Mouse (Mus musculus) neural tube, embryonic 14.5 days (tissue): ENCODE measurements around the gene Pdcl3. TPM values are rescaled to one million over a fixed set of nuclear protein-coding genes. Genes with fewer than 3 reads are reported as not detected.

Source experiments
- ATAC-seq: fragments of 200-750 bp; cut with Nextera tagmentation; 2 replicates; pipeline ENCODE4 v1.8.0; 2017; ENCODE audit warnings: low read depth, mild to moderate bottlenecking, moderate TSS enrichment, moderate library complexity
- H3K27ac ChIP-seq: fragments of 300-500 bp; sonication (generic); 2 replicates; pipeline ENCODE4 v1.5.1; 2014; ENCODE audit warnings: low read depth, mild to moderate bottlenecking, control low read depth, low read length, moderate library complexity, mixed read lengths
- H3K27me3 ChIP-seq: fragments of 300-500 bp; sonication (generic); 2 replicates; pipeline ENCODE4 v1.6.1; 2014; ENCODE audit warnings: low read length; ENCODE audit not compliant: control insufficient read depth, insufficient read depth
- H3K36me3 ChIP-seq: fragments of 300-500 bp; sonication (generic); 2 replicates; pipeline ENCODE4 v1.6.1; 2014; ENCODE audit warnings: low read length, mixed read lengths; ENCODE audit not compliant: control insufficient read depth, insufficient read depth
- H3K4me1 ChIP-seq: fragments of 300-500 bp; sonication (generic); 2 replicates; pipeline ENCODE4 v1.6.1; 2014; ENCODE audit warnings: low read length; ENCODE audit not compliant: control insufficient read depth, insufficient read depth
- H3K4me2 ChIP-seq: fragments of 300-500 bp; sonication (generic); 2 replicates; pipeline ENCODE4 v1.6.1; 2014; ENCODE audit warnings: mild to moderate bottlenecking, low read depth, low read length, control low read depth
- H3K4me3 ChIP-seq: fragments of 300-500 bp; sonication (generic); 2 replicates; pipeline ENCODE4 v1.5.1; 2014; ENCODE audit warnings: low read depth, low read length, control low read depth, mixed read lengths
- H3K9ac ChIP-seq: fragments of 300-500 bp; sonication (generic); replicated peaks from 2 replicates; pipeline ENCODE4 v1.6.1; 2014; ENCODE audit warnings: low read depth, mild to moderate bottlenecking, control low read depth, low read length, mixed read lengths
- H3K9me3 ChIP-seq: fragments of 300-500 bp; sonication (generic); 2 replicates; pipeline ENCODE4 v1.6.1; 2016; ENCODE audit warnings: low read length; ENCODE audit not compliant: control insufficient read depth
- WGBS: fragments of 180-500 bp; shearing (Covaris S2); extraction: QIAGEN DNeasy Blood & Tissue Kit; methylation state at CpG from one replicate; pipeline ENCODE4 v1.1.7; 2014; 5-methylcytosine and 5-hydroxymethylcytosine counted together
- polyA plus RNA-seq: library from polyadenylated mRNA; unstranded; fragments of >200 nt; fragmentation: Nextera tagmentation; extraction: Ambion mirVana; gene quantifications from 2 replicates; pipeline ENCODE4 v1.2.1, GENCODE M21; 2014

The Pdcl3 gene
- 167 and 168 TPM in 2 replicates for polyA plus RNA-seq

- 92% methylated on average over 3 of the region's 3 CpGs for WGBS
- ATAC-seq = no peak
- H3K36me3 ChIP-seq = no peaks in the 10 kb centered on the region
- no peak within 1 kb of the TSS for H3K4me3 ChIP-seq
- no peaks in the 10 kb centered on the region for H3K27me3 ChIP-seq
- no peak within 1 kb of the TSS for H3K27ac ChIP-seq
- H3K9ac ChIP-seq = no peak within 1 kb of the TSS
- no peaks in the 10 kb centered on the region for H3K9me3 ChIP-seq
- peaks cover 5% of the 10 kb centered on the region for H3K4me1 ChIP-seq
- H3K4me2 ChIP-seq = no peak within 1 kb of the TSS
These were observed at the start of gene Pdcl3 for GRCm38 (mm10) chr1:38985308-38985707. Gene Pdcl3, plus strand, starts transcription at chr1:38985608.

GRCm38 (mm10) chr1:38936780-38937179 is 48.6 kb upstream of the Pdcl3 start:
- Histone ChIP-seq H3K9ac (no peak overlapping the region), H3K36me3 (no peaks in the 10 kb centered on the region), H3K4me2 (no peak overlapping the region), H3K4me3 (no peak overlapping the region), H3K27me3 (no peaks in the 10 kb centered on the region), H3K9me3 (no peaks in the 10 kb centered on the region), H3K4me1 (no peaks in the 10 kb centered on the region), H3K27ac (no peak overlapping the region)
- WGBS = 27% methylated on average over 6 of the region's 6 CpGs
- no peak for ATAC-seq

- Histone ChIP-seq H3K4me2 (no peak within 1 kb of the TSS), H3K27ac (no peak within 1 kb of the TSS), H3K4me1 (no peaks in the 10 kb centered on the region), H3K9me3 (no peaks in the 10 kb centered on the region), H3K36me3 (no peaks in the 10 kb centered on the region), H3K4me3 (no peak within 1 kb of the TSS), H3K9ac (no peak within 1 kb of the TSS), H3K27me3 (no peaks in the 10 kb centered on the region)
- ATAC-seq = no peak
- 56% methylated on average over 6 of the region's 6 CpGs for WGBS
These were observed 46.6 kb upstream of the Pdcl3 start, which contains the start of gene Nms for GRCm38 (mm10) chr1:38938849-38939248. Gene Nms, plus strand, starts transcription at chr1:38939149.

- H3K27me3 ChIP-seq = no peaks in the 10 kb centered on the region
- ATAC-seq = no peak
- H3K36me3 ChIP-seq = no peaks in the 10 kb centered on the region
- WGBS = 7% methylated on average over 5 of the region's 5 CpGs
- no peak overlapping the region for H3K27ac ChIP-seq
- H3K9me3 ChIP-seq = no peaks in the 10 kb centered on the region
- H3K4me2 ChIP-seq = no peak overlapping the region
- no peaks in the 10 kb centered on the region for H3K4me1 ChIP-seq
- H3K9ac ChIP-seq = no peak overlapping the region
- H3K4me3 ChIP-seq = no peak overlapping the region
These were observed 45.8 kb upstream of the Pdcl3 start for GRCm38 (mm10) chr1:38939608-38940007.

GRCm38 (mm10) chr1:38956457-38956856 is 29.0 kb upstream of the Pdcl3 start:
- Histone ChIP-seq H3K27me3 (no peaks in the 10 kb centered on the region), H3K9me3 (no peaks in the 10 kb centered on the region), H3K4me2 (no peak overlapping the region), H3K9ac (no peak overlapping the region), H3K27ac (no peak overlapping the region), H3K36me3 (no peaks in the 10 kb centered on the region), H3K4me3 (no peak overlapping the region), H3K4me1 (no peaks in the 10 kb centered on the region)
- 92% methylated on average over 3 of the region's 3 CpGs for WGBS
- ATAC-seq = no peak

GRCm38 (mm10) chr1:38969116-38969515 is 16.3 kb upstream of the Pdcl3 start:
- no peak for ATAC-seq
- Histone ChIP-seq H3K4me3 (no peak overlapping the region), H3K27ac (no peak overlapping the region), H3K9ac (no peak overlapping the region), H3K4me1 (no peaks in the 10 kb centered on the region), H3K36me3 (no peaks in the 10 kb centered on the region), H3K27me3 (no peaks in the 10 kb centered on the region), H3K9me3 (no peaks in the 10 kb centered on the region), H3K4me2 (no peak overlapping the region)
- 92% methylated on average over 1 of the region's 1 CpGs for WGBS

- Histone ChIP-seq H3K4me2 (no peak overlapping the region), H3K27ac (no peak overlapping the region), H3K36me3 (no peaks in the 10 kb centered on the region), H3K27me3 (no peaks in the 10 kb centered on the region), H3K9me3 (no peaks in the 10 kb centered on the region), H3K4me1 (no peaks in the 10 kb centered on the region), H3K9ac (no peak overlapping the region), H3K4me3 (no peak overlapping the region)
- ATAC-seq = no peak
- WGBS = 88% methylated on average over 3 of the region's 3 CpGs
These were observed 13.7 kb upstream of the Pdcl3 start for GRCm38 (mm10) chr1:38971712-38972111.

- H3K36me3 ChIP-seq = no peaks in the 10 kb centered on the region
- H3K27ac ChIP-seq = no peak overlapping the region
- H3K4me1 ChIP-seq = no peaks in the 10 kb centered on the region
- H3K4me3 ChIP-seq = no peak overlapping the region
- 88% methylated on average over 9 of the region's 9 CpGs for WGBS
- no peak overlapping the region for H3K4me2 ChIP-seq
- no peaks in the 10 kb centered on the region for H3K9me3 ChIP-seq
- no peak overlapping the region for H3K9ac ChIP-seq
- no peaks in the 10 kb centered on the region for H3K27me3 ChIP-seq
- ATAC-seq = no peak
These were observed 12.3 kb upstream of the Pdcl3 start for GRCm38 (mm10) chr1:38972986-38973592.

- H3K36me3 ChIP-seq = no peaks in the 10 kb centered on the region
- 85% methylated on average over 7 of the region's 7 CpGs for WGBS
These were observed 5.5 kb upstream of the Pdcl3 start for GRCm38 (mm10) chr1:38979953-38980352.

More at GRCm38 (mm10) chr1:38979953-38980352, 5.5 kb upstream of the Pdcl3 start:
- Histone ChIP-seq H3K4me3 (no peak overlapping the region), H3K27me3 (no peaks in the 10 kb centered on the region), H3K4me2 (no peak overlapping the region), H3K9ac (no peak overlapping the region), H3K27ac (no peak overlapping the region), H3K9me3 (no peaks in the 10 kb centered on the region), H3K4me1 (no peaks in the 10 kb centered on the region)
- ATAC-seq = no peak
